Mouse (Mus musculus) liver, embryonic 12.5 days (tissue): ENCODE measurements around the gene Myl7. TPM values are rescaled to one million over a fixed set of nuclear protein-coding genes. Genes with fewer than 3 reads are reported as not detected.

Experiments
- ATAC-seq: fragments of 200-750 bp; cut with Nextera tagmentation; 2 replicates; pipeline ENCODE4 v1.8.0; 2017; ENCODE audit warnings: moderate number of reproducible peaks, mild to moderate bottlenecking, moderate library complexity
- H3K27ac ChIP-seq: fragments of 300-500 bp; sonication (generic); 2 replicates; pipeline ENCODE4 v1.5.1; 2016; ENCODE audit warnings: mild to moderate bottlenecking
- H3K27me3 ChIP-seq: fragments of 300-500 bp; sonication (generic); replicated peaks from 2 replicates; pipeline ENCODE4 v1.6.1; 2016; ENCODE audit warnings: mild to moderate bottlenecking, moderate library complexity
- H3K36me3 ChIP-seq: fragments of 300-500 bp; sonication (generic); 2 replicates; pipeline ENCODE4 v1.6.1; 2016; ENCODE audit warnings: mild to moderate bottlenecking, moderate library complexity
- H3K4me1 ChIP-seq: fragments of 300-500 bp; sonication (generic); 2 replicates; pipeline ENCODE4 v1.6.1; 2016
- H3K4me2 ChIP-seq: fragments of 300-500 bp; sonication (generic); 2 replicates; pipeline ENCODE4 v1.6.1; 2016; ENCODE audit warnings: mild to moderate bottlenecking, moderate library complexity
- H3K4me3 ChIP-seq: fragments of 300-500 bp; sonication (generic); 2 replicates; pipeline ENCODE4 v1.5.1; 2016; ENCODE audit warnings: mild to moderate bottlenecking, moderate library complexity
- H3K9ac ChIP-seq: fragments of 300-500 bp; sonication (generic); 2 replicates; pipeline ENCODE4 v1.6.1; 2016; ENCODE audit warnings: mild to moderate bottlenecking, moderate library complexity
- H3K9me3 ChIP-seq: fragments of 300-500 bp; sonication (generic); replicated peaks from 2 replicates; pipeline ENCODE4 v1.6.1; 2016; ENCODE audit warnings: mild to moderate bottlenecking, moderate library complexity
- WGBS: fragments of 180-500 bp; shearing (Covaris S2); methylation state at CpG from one replicate; pipeline ENCODE4 v1.1.7; 2016; ENCODE audit not compliant: insufficient replicate concordance; 5-methylcytosine and 5-hydroxymethylcytosine counted together
- polyA plus RNA-seq: library from polyadenylated mRNA; unstranded; fragments of >200 nt; fragmentation: Nextera tagmentation; extraction: Ambion mirVana; gene quantifications from 2 replicates; pipeline ENCODE4 v1.2.1, GENCODE M21; 2016

Myl7 gene
- polyA plus RNA-seq, 1 experiment from 2014 or later, result 22.5 TPM

- Histone ChIP-seq H3K4me2 (no peak overlapping the region), H3K9me3 (0 out of 2 replicates have a peak, but pooled peaks cover 2% of the 10 kb centered on the region), H3K27me3 (no peaks in the 10 kb centered on the region; the same call in 1 of the 2 replicates), H3K9ac (no peak overlapping the region), H3K4me3 (no peak overlapping the region), H3K36me3 (no peaks in the 10 kb centered on the region), H3K27ac (no peak overlapping the region), H3K4me1 (0 out of 2 replicates have a peak, but pooled peaks cover 3% of the 10 kb centered on the region)
- ATAC-seq, result no peak
- WGBS, result 59% methylated on average over 6 of the region's 6 CpGs
Observed at GRCm38 (mm10) chr11:5848741-5849140, 49.8 kb downstream of the Myl7 start.

GRCm38 (mm10) chr11:5846639-5847345 is 51.8 kb downstream of the Myl7 start:
- ATAC-seq, result no peak
- WGBS, result 47% methylated on average over 7 of the region's 7 CpGs
- Histone ChIP-seq H3K9ac (no peak overlapping the region), H3K4me2 (no peak overlapping the region), H3K27me3 (no peaks in the 10 kb centered on the region), H3K27ac (no peak overlapping the region), H3K9me3 (0 out of 2 replicates have a peak, but pooled peaks cover 2% of the 10 kb centered on the region), H3K4me3 (no peak overlapping the region), H3K36me3 (no peaks in the 10 kb centered on the region), H3K4me1 (0 out of 2 replicates have a peak, but pooled peaks cover 3% of the 10 kb centered on the region)

Other genes with a start within 250 kb of the Myl7 start
- 143 and 149 TPM in 2 replicates for gene Mrps24, start 183.1 kb downstream of the Myl7 start, polyA plus RNA-seq
- gene Urgcp, start 136.4 kb downstream of the Myl7 start, polyA plus RNA-seq, result 13.4 and 14.6 TPM in 2 replicates
- gene Dbnl, start 110.3 kb downstream of the Myl7 start, polyA plus RNA-seq, result 71.6 and 72.0 TPM in 2 replicates
- 1.7 TPM in 2 replicates for gene Pgam2, start 95.0 kb downstream of the Myl7 start, polyA plus RNA-seq
- gene Polm, start 60.8 kb downstream of the Myl7 start, polyA plus RNA-seq, result 2.8 and 2.9 TPM in 2 replicates
- 8.5 and 9.6 TPM in 2 replicates for gene Aebp1, start 36.8 kb downstream of the Myl7 start, polyA plus RNA-seq
- 105 TPM in 2 replicates for gene Pold2, start 20.5 kb downstream of the Myl7 start, polyA plus RNA-seq
- 0.31 and 0.37 TPM in 2 replicates for gene Gck, start 51.3 kb upstream of the Myl7 start, polyA plus RNA-seq
- 25.2 and 25.7 TPM in 2 replicates for gene Ykt6, start 56.9 kb upstream of the Myl7 start, polyA plus RNA-seq
- 0.19 and 0.43 TPM in 2 replicates for gene Camk2b, start 167.6 kb upstream of the Myl7 start, polyA plus RNA-seq